Mouse (Mus musculus) brain, embryonic 14.5 days (tissue): Measurements from ENCODE around the gene Thada.
"Not testable (repeated sequence)": the region's sequence is repeated elsewhere in the genome, so short reads cannot be mapped to it uniquely, and the experiment has no call there.

Source experiments
- CTCF ChIP-seq: fragments of 200-500 bp; IDR thresholded peaks from 2 replicates; pipeline ENCODE4 v1.5.1; 2012; ENCODE audit warnings: inconsistent platforms, mild to moderate bottlenecking, moderate library complexity, borderline replicate concordance; ENCODE audit not compliant: insufficient read depth, insufficient read length; ENCODE audit errors: extremely low read depth
- POLR2A ChIP-seq: fragments of 200-500 bp; IDR thresholded peaks from 2 replicates; pipeline ENCODE4 v1.6.1; 2012; ENCODE audit warnings: mild to moderate bottlenecking, inconsistent platforms, borderline replicate concordance; ENCODE audit not compliant: poor library complexity, insufficient read depth, insufficient read length, severe bottlenecking; ENCODE audit errors: extremely low read depth

DNA sequence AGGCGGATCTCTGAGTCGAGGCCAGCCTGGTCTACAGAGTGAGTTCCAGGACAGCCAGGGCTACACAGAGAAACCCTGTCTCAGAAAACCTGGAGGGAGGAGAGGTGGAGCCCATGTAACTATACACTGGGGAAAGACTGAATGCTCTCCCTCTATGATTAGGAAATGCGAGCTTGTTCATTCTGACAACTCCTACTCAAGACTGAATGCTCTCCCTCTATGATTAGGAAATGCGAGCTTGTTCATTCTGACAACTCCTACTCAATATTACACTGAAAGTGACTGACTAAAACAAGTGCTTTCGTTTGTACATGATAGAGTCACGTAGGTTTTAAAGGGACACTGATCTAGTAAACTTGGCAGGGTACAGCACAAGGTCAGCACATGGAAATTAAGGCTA lies 174.8 kb downstream of the Thada start:
- TF ChIP-seq POLR2A, CTCF: not testable (repeated sequence)
